Mouse (Mus musculus) small intestine, adult 2 months (tissue): Measurements from ENCODE around the gene Hmga1b. TPM values are rescaled to one million over a fixed set of nuclear protein-coding genes. Genes with fewer than 3 reads are reported as not detected.
"Not testable (repeated sequence)": the region's sequence is repeated elsewhere in the genome, so short reads cannot be mapped to it uniquely, and the experiment has no call there.

ENCODE experiments used
- H3K27ac ChIP-seq: fragments of 200-500 bp; 2 replicates; pipeline ENCODE4 v1.5.1; 2012; ENCODE audit warnings: low read depth, low read length, control low read depth, inconsistent platforms; ENCODE audit not compliant: insufficient read depth
- H3K27me3 ChIP-seq: fragments of 200-500 bp; 2 replicates; pipeline ENCODE4 v1.6.1; 2012; ENCODE audit warnings: mild to moderate bottlenecking, moderate library complexity, low read length, inconsistent platforms; ENCODE audit not compliant: control insufficient read depth, insufficient read depth
- H3K36me3 ChIP-seq: fragments of 200-500 bp; 2 replicates; pipeline ENCODE4 v1.6.1; 2012; ENCODE audit warnings: mild to moderate bottlenecking, low read length, control low read depth, inconsistent platforms; ENCODE audit not compliant: control insufficient read depth, insufficient read depth
- H3K4me1 ChIP-seq: fragments of 200-500 bp; 2 replicates; pipeline ENCODE4 v1.6.1; 2012; ENCODE audit warnings: low read length, inconsistent platforms, mixed read lengths; ENCODE audit not compliant: control insufficient read depth, insufficient read depth, insufficient read length
- H3K4me3 ChIP-seq: fragments of 200-500 bp; 2 replicates; pipeline ENCODE4 v1.5.1; 2012; ENCODE audit warnings: low read depth, mild to moderate bottlenecking, control low read depth, inconsistent platforms, low read length, moderate library complexity
- CTCF ChIP-seq: fragments of 200-500 bp; IDR thresholded peaks from 2 replicates; pipeline ENCODE4 v1.5.1; 2012; ENCODE audit warnings: low read depth, mild to moderate bottlenecking, control low read depth, inconsistent platforms, low read length, moderate library complexity, mixed read lengths; ENCODE audit not compliant: insufficient replicate concordance, insufficient read length; ENCODE audit errors: extremely low read depth
- POLR2A ChIP-seq: fragments of 200-500 bp; IDR thresholded peaks from 2 replicates; pipeline ENCODE4 v1.6.1; 2012; ENCODE audit warnings: low read depth, mild to moderate bottlenecking, control low read depth, inconsistent platforms, low read length, moderate library complexity
- WGBS: fragments of 180-500 bp; shearing (Covaris S2); methylation state at CpG from one replicate; pipeline ENCODE4 v1.1.7; 2018; 5-methylcytosine and 5-hydroxymethylcytosine counted together
- polyA plus RNA-seq: library from polyadenylated mRNA; depleted of rRNA; stranded (reverse); fragments of >200 nt; gene quantifications from 2 replicates; pipeline ENCODE4 v1.2.3, GENCODE M21; 2012

The Hmga1b gene
- polyA plus RNA-seq, 1 experiment, result 58.5 TPM

DNA sequence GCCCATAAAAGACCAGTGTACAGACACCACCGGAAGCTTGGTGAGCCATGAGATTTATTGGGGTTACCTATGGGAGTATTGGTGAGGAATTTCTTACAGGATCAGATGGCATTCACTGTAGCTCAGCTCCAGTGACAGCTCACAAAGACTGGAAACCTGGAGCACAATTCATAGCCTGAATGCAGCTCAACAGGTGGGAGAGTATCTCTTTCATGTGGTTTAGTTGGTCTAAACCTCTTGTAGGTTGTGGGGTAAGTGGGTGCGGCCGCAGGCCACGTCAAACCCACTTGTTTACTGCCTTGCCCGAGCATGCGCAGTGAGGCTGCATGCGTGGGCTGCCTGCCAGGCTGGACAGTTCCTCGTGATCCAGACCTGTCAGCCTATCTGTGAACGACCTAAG lies 2.4 kb upstream of the Hmga1b start:
- no peak overlapping the region for H3K4me3 ChIP-seq
- H3K4me1 ChIP-seq, result peaks cover 4% of the 10 kb centered on the region
- TF ChIP-seq CTCF (no peak), POLR2A (no peak)
- no peaks in the 10 kb centered on the region for H3K27me3 ChIP-seq
- no peaks in the 10 kb centered on the region for H3K36me3 ChIP-seq
- H3K27ac ChIP-seq, result no peak overlapping the region
- 76% methylated on average over 9 of the region's 9 CpGs for WGBS

DNA sequence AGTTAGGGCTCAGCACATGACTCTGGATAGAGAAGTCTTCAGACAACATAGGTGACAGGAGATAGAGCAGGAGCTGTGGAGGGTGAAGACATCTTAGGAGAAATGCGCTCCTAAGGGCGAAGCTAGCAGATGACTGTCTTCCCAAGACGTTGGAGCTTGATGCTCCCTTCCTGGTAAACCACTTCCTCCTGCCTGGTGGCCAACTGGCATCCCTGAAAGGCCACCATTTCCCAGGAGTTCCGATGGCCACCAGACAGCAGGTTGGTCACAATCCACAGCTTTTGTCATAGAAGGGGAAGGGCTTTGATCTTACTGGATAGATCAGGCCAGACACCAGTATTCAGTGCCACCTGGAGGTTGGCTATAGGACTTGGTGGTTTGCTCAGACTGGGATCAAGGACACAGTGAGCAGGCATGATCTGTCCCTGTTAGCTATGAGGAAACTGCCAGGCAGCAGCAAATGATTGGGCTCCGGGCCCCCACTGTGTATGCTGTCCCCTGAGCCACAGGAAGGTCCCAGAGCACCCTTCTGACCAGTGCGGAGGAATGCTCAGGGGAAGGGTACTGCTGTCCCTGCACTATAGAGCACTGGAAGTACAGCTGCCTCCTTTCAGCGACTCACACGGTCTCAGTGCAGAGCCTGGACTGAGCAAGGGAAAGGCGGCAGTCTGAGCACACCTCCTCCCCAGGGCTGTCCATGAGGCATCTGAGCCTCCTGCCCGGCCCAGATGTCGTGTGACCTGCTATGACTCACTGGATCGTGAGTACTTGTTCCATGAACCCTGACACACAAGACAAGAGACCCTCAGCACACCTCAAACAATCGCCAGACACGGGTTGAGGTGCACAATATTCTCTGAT lies 553 bp upstream of the Hmga1b start:
- no peak for TF ChIP-seq POLR2A
- no peak for TF ChIP-seq CTCF
- WGBS, result 49% methylated on average over 14 of the region's 14 CpGs

GRCm38 (mm10) chr11:120763121-120763999 lies 766 bp downstream of the Hmga1b start:
- H3K36me3 ChIP-seq, H3K27me3 ChIP-seq, H3K27ac ChIP-seq: not testable (repeated sequence)
- 40% methylated on average over 5 of the region's 23 CpGs for WGBS
- peaks cover 10% of the 10 kb centered on the region for H3K4me1 ChIP-seq
- peak overlapping the region; percentile 27 for H3K4me3 ChIP-seq

More for the DNA sequence above, 553 bp upstream of the Hmga1b start:
- H3K4me1 ChIP-seq, result peaks cover 4% of the 10 kb centered on the region
- 0 out of 2 replicates have a peak overlapping the region, but pooled peaks have one; percentile 27 for H3K4me3 ChIP-seq
- H3K27ac ChIP-seq, result no peak overlapping the region
- no peaks in the 10 kb centered on the region for H3K27me3 ChIP-seq
- no peaks in the 10 kb centered on the region for H3K36me3 ChIP-seq

GRCm38 (mm10) chr11:120767023-120767422 lies 4.4 kb downstream of the Hmga1b start:
- 81% methylated on average over 5 of the region's 7 CpGs for WGBS
- H3K4me1 ChIP-seq, result peaks cover 12% of the 10 kb centered on the region
- not testable (repeated sequence) for H3K4me3 ChIP-seq, H3K27me3 ChIP-seq, H3K36me3 ChIP-seq, H3K27ac ChIP-seq

DNA sequence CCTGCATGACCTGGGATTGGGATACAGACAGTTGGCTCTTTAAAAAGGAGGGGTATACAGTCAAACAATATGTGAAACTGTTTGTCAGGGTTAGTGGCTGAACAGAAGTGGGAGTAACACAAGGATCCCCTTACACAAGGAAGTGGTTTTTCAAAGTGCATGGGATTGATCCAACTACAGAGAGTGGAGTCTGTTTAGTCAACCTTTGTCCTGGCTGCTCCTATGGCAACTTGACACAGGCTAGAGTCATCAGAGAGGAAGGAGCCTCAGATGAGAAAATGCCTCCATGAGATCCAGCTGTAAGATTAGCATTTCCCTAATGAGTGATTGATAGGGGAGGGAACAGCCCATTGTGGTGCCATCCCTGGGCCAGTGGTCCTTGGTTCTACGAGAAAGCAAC lies 5.6 kb downstream of the Hmga1b start:
- H3K4me1 ChIP-seq, result peaks cover 8% of the 10 kb centered on the region
- TF ChIP-seq CTCF (no peak), POLR2A (no peak)
- H3K27me3 ChIP-seq, result no peaks in the 10 kb centered on the region
- no peak overlapping the region for H3K4me3 ChIP-seq
- H3K27ac ChIP-seq, result peak overlapping the region; percentile 52; the same call in 1 of the 2 replicates
- no peaks in the 10 kb centered on the region for H3K36me3 ChIP-seq
- WGBS, result 23% methylated on average over 1 of the region's 1 CpGs

GRCm38 (mm10) chr11:120772749-120773148 lies 10.2 kb downstream of the Hmga1b start:
- H3K4me3 ChIP-seq, result no peak overlapping the region
- no peak for TF ChIP-seq POLR2A
- TF ChIP-seq CTCF, result no peak
- no peaks in the 10 kb centered on the region for H3K27me3 ChIP-seq
- WGBS, result 93% methylated on average over 3 of the region's 3 CpGs
- no peak overlapping the region for H3K27ac ChIP-seq
- peaks cover 8% of the 10 kb centered on the region; the same call in 1 of the 2 replicates for H3K4me1 ChIP-seq
- no peaks in the 10 kb centered on the region for H3K36me3 ChIP-seq

GRCm38 (mm10) chr11:120773463-120774190 lies 11.0 kb downstream of the Hmga1b start:
- Histone ChIP-seq H3K27me3 (no peaks in the 10 kb centered on the region), H3K27ac (no peak overlapping the region), H3K36me3 (no peaks in the 10 kb centered on the region), H3K4me3 (no peak overlapping the region), H3K4me1 (no peaks in the 10 kb centered on the region)
- WGBS, result 85% methylated on average over 7 of the region's 7 CpGs
- no peak for TF ChIP-seq POLR2A
- TF ChIP-seq CTCF, result no peak
